Mouse (Mus musculus): ENCODE data around the gene Fam50b. TPM values are rescaled to one million over a fixed set of nuclear protein-coding genes. Genes with fewer than 3 reads are reported as not detected.

Fam50b gene
- total RNA-seq, 2 experiments from 2014 or later, result not detected

- peak; percentile 64 for DNase-seq (ENCODE audit: low spot score)
Observed at GRCm38 (mm10) chr13:34793816-34794215, 59.2 kb downstream of the Fam50b start.

GRCm38 (mm10) chr13:34794426-34794825 lies 59.8 kb downstream of the Fam50b start:
- peak; percentile 65 for DNase-seq (ENCODE audit: low spot score)

Other genes with a start within 250 kb of the Fam50b start
- gene Pxdc1, start 81.4 kb upstream of the Fam50b start, total RNA-seq (2021), result 1 to 10 TPM; 4.6 to 7.2 TPM
- gene Prpf4b, start 140.5 kb downstream of the Fam50b start, total RNA-seq (2021), result 10 to 100 TPM; 23.1 to 25.7 TPM
- gene Fam217a, start 189.5 kb downstream of the Fam50b start, total RNA-seq (2021), result not detected
- gene 4933417A18Rik, start 189.6 kb downstream of the Fam50b start, total RNA-seq (2021), result not detected
- under 1 TPM; 0.66 to 0.83 TPM for gene Eci3, start 229.0 kb downstream of the Fam50b start, total RNA-seq (2021)